Mouse (Mus musculus) olfactory bulb, adult 2 months (tissue): ENCODE measurements around the gene Dppa2.

Experiments
- CTCF ChIP-seq: fragments of 200-500 bp; IDR thresholded peaks from 2 replicates; pipeline ENCODE4 v1.5.1; 2012; ENCODE audit warnings: low read depth, mild to moderate bottlenecking, low read length, moderate library complexity; ENCODE audit not compliant: insufficient read depth
- POLR2A ChIP-seq: fragments of 200-500 bp; IDR thresholded peaks from 2 replicates; pipeline ENCODE4 v1.6.1; 2012; ENCODE audit warnings: mild to moderate bottlenecking, low read depth, low read length, moderate library complexity; ENCODE audit not compliant: insufficient read depth

DNA sequence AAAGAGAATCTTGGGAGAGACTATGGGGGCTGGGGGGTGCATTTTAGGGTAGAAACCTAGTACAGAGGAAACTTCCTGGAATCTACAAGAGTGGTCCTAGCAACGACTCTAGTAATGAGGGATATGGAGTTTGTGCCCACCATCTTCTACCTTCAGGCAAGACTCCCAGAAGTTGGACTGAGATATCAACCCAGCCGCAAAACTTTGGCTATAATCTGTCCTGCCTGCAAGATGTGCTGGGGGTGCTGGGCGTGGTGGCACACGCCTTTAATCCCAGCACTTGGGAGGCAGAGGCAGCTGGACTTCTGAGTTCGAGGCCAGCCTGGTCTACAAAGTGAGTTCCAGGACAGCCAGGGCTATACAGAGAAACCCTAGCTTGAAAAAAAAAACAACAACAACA lies 49.1 kb upstream of the Dppa2 start:
- no peak for TF ChIP-seq CTCF
- TF ChIP-seq POLR2A = no peak
